Mouse (Mus musculus) left cerebral cortex, postnatal 14 days (tissue): Measurements from ENCODE around the gene Plxdc2. TPM values are rescaled to one million over a fixed set of nuclear protein-coding genes. Genes with fewer than 3 reads are reported as not detected.

Source experiments
- DNase-seq, 2 experiments: peaks; one replicate each; pipeline ENCODE4 v3.0.0; 2021 to 2022; ENCODE audit warnings: low spot score in 2 of 2, mixed read lengths in 1 of 2
- intact Hi-C: fragments of 180-260 bp; cut with DNase I; formaldehyde crosslinking; loops from one replicate; pipeline ENCODE4 v1.15.1; 2025
- long read RNA-seq, 2 experiments: library from polyadenylated mRNA; stranded (forward); transcript quantifications; one replicate each; pipeline ENCODE4 v2.0.0; 2021
- total RNA-seq, 2 experiments: library from RNA; stranded (reverse); gene quantifications; 2 replicates each; pipeline ENCODE4 v1.2.3; 2021

Plxdc2 gene
- total RNA-seq: 10 to 100 TPM; 34.1 to 35.6 TPM
- long read RNA-seq, experiment 1, full-length matches to known transcripts: 14 of 20 reads
- long read RNA-seq, experiment 1, partial matches to known transcripts: 1 of 20 reads
- long read RNA-seq, experiment 1, other reads (novel, unspliced or antisense): 5 of 20 reads
- long read RNA-seq, experiment 2, full-length matches to known transcripts: 18 of 24 reads
- long read RNA-seq, experiment 2, partial matches to known transcripts: 1 of 24 reads
- long read RNA-seq, experiment 2, other reads (novel, unspliced or antisense): 5 of 24 reads

DNA sequence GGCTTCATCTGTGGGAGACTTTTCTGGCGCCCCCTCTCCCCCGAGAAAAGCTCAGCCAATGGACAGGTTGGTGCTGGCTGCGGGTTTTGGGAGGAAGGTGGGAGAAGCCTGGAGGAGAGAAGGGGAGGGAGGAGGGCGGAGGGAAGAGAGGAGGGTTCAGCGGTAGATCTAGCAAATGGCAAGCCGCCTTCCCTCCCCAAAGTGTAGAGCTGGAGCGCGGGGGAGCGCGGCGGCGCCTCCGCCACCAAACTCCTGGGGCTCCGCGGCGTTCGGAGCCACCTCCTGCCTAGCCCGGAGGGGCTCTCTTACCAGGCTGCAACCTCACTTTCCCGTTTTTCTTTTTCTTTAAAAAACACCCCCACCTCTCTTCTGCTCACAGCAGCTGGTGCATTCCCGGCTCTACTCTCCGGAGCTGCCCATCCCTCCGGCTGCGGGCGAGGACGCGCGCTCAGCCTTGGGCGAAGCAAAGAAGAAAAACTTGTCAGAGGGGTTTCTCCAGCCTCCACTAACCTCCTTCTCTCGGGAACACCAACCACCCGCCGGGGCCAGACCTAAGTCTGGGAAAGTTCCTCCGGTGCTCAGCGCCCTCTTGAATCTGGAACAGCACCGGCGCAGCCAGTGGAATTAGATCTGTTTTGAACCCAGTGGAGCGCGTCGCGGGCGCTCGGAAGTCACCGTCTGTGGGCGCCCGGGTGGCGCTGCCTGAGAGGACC lies at the start of gene Plxdc2:
Gene Plxdc2 (plus strand): TSS at position 199 of the 713 bp plus-strand sequence.
- intact Hi-C loops: loop anchor here (5.0 to 10.0 kb wide), 4 partner anchors 559 to 1061 kb away; no protein-coding TSS in a partner anchor
- peak; percentile 87 to 88 for DNase-seq

DNA sequence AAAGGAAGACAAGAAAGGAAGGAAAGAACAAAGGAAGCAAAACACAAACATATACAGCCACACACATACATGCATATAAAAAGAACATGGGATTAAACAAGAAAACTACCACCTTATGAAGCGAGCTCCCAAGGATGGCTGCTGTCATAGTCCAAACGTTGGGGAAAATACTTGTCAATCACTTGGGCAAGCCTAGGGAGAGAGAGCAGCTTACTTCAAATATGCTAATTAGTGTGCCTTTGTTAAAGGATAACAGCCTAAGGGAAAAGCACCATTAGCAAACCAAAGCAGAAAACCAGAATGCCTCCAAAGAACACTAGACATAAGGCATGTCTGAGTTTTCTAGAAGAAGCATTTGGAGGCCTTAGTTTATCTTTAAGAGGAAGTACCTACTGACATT lies 45.7 kb upstream of the Plxdc2 start:
- no peak for DNase-seq
- intact Hi-C loops: loop anchor here (10.0 kb wide), 1 partner anchor 1216 kb away; no protein-coding TSS in a partner anchor

DNA sequence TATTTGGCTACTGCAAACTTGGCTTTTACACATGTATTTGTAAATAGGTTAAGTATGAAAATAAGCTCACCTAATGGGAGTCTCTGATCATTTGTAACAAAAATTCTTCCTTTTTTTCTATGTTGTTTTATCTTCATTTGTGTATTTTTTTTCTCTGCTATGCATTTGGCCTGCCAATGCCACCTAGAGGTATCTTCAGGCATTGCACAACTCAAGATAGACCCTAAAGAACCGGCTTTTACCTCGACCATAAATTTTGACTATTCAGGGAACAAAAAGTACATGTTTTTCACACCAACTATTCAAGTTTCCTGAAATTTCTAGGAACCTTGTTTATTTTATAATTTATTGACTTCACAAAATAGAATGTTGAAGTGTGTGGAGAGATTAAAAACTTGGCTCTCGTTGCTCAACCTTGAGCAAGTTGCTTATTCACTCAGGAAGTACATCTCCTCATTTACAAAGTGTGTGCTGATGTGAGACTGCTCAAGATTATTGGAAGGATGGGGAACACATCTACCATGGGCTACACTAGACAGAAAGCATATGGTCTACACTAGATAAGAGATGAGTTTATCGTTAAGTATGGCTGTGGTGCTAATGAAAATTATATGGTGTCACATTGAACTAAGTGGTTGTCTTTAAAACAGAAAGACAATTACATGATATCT lies 43.6 kb upstream of the Plxdc2 start:
- intact Hi-C loops: loop anchor here (10.0 kb wide), 1 partner anchor 1218 kb away; no protein-coding TSS in a partner anchor
- peak; percentile 50 to 63 for DNase-seq

DNA sequence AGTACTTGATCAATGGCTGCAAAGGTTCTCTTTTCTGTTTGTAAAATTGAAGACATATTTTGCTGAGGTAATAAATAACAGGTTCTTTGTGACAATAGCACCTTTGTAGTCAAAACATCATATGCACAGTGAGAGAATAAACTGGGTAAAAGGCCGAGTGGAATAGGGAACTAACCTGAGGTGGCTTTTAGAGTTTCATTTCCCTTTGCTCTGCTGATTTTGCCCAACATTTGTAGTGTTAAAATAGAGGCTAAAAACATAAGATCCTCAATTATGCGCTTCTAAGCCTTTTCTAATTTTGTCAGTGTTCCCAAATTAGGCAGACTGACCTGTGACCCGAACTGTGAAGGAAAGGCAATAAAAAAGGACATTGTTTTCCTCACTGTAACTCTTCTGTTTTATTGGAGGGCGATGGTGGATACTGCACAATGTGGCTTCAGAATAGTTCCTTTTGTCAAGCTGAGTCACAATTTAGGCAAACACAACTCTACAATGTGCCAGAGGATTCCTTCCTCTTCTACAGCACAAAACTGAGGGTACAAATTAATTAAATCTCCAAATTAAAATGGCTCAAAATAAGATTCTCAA lies 20.8 kb upstream of the Plxdc2 start:
- intact Hi-C loops: no loop called here

DNA sequence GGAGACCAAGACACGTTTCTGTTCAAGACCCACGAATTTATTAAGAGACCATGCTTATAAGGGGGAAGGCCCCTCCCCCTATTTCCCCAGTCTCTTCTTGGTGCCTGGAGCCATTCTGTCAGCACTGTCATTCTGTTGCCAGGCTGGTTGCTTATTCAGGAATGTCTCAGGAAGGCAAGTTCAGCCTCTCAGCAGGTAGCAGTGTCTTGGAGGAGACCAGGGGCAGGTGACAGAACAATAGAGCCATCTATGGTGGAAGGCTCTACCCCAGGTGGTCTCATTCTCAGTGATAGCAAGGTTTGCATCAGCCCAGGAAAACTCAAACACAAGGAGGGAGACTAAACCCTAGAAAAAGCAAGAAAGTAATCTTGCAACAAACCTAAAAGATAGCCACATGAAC lies 11.5 kb upstream of the Plxdc2 start:
- no peak for DNase-seq
- intact Hi-C loops: no loop called here

More for the DNA sequence above, 20.8 kb upstream of the Plxdc2 start:
- DNase-seq: no peak

DNA sequence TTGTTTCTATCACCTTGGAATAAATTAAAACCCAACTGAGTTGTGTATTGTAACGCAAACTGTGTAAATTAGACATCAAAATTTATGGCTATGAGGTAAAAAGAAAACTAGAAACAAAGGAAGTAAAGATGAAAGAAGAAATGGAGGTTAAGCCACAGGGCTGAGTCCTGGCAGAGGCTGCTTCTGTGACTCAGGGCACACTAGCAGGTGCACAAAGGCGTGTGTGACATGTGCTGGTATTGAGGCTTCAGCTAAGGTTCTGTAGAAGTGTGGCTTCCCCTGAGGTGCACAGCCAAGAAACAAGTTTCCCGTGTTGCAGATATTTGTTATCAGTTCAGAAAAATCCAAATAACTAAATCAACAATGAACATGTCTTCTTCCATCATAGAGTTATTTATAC lies 5.0 kb upstream of the Plxdc2 start:
- intact Hi-C loops: loop anchor here (10.0 kb wide), 2 partner anchors 564 to 834 kb away; no protein-coding TSS in a partner anchor
- DNase-seq: no peak

DNA sequence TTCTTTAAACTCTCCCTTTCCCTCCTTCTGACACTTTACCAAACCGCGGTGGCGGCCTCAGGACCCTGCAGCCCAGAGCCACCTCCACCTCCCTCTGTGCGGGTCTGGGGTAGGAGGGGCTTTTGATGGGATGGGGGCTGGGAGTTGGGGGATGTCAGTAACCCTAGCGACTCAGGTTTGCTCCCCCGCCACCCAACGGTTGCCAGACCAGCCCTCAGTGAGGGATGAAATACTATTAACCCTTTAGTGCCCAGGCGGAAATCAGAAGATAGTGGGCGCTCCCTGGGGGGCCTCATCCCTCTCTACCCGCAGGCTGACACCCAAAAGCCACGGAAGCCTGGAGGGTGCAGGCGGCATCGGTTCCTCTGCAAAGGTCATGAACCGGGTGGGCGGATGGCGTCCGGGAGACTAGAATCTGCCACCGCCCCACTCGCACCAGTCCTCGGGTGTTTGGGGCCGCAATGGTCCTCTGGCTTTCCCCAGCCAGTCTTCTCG lies 446 bp upstream of the Plxdc2 start:
- intact Hi-C loops: loop anchor here (5.0 to 10.0 kb wide), 4 partner anchors 559 to 1062 kb away; no protein-coding TSS in a partner anchor

DNA sequence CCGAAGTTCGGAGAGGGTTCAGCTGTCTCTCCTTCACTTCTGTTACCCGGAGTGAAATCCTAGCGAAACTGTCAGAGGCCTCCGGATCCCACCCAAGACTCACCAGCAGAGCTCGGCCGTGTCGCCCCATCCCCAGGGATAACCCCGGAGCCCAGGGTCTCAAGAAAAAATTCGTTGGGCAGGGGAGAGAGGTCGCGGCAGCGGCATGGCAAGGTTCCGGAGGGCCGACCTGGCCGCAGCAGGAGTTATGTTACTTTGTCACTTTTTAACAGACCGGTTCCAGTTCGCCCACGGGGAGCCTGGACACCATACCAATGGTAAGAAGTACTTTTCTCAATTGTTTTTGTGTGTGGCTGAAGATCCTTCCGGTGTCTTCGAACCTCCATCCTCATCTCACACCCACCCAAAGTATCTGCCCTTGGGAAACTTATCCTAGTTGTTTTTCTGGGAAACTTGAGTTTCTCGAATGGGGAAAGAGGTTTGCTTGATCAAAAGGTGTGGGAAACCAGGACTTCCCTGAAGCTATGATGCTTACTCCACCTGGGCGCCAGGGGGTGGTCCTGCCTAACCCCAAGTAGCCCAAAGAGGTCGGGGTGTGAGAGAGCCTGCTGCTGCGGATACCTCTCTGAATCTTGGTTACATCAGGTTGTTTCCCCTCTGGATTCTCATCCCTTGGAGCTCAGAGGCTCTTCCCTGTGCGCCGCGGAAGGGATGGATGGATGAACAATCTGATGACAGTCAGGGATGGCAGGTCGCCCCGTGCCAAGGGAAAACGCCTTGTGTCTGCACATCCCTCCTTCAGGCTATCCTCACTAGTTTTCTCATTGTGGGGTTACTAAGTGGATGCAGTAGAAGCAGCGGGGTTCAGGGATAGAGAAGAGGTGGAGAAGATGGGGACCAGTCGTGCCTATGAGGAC lies 1.1 kb downstream of the Plxdc2 start:
- DNase-seq: no peak
- intact Hi-C loops: loop anchor here (5.0 to 10.0 kb wide), 4 partner anchors 558 to 1060 kb away; no protein-coding TSS in a partner anchor

More for the DNA sequence above, 446 bp upstream of the Plxdc2 start:
- peak in 1 of 2 experiments; percentile 49 for DNase-seq

DNA sequence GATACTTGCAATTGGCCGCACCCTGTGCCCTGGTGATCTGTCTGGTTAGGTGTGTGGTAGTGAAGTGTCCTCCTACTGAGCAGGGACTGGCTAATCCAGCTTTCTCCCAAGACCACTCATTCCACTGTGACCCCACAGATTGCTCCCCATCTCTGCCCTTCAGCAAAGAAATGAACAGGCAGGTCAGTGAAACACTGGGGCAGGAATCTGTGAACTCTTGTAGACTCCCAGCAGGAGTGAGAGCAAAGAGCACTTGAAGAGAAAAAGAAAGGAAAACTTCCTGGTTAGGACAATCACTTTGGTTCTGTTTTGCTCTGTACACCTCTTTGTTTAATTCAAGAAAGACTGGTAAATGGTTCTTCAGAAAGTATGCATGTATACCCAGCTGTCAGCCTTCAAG lies 1.8 kb downstream of the Plxdc2 start:
- intact Hi-C loops: loop anchor here (5.0 to 10.0 kb wide), 4 partner anchors 557 to 1059 kb away; no protein-coding TSS in a partner anchor
- DNase-seq: no peak

DNA sequence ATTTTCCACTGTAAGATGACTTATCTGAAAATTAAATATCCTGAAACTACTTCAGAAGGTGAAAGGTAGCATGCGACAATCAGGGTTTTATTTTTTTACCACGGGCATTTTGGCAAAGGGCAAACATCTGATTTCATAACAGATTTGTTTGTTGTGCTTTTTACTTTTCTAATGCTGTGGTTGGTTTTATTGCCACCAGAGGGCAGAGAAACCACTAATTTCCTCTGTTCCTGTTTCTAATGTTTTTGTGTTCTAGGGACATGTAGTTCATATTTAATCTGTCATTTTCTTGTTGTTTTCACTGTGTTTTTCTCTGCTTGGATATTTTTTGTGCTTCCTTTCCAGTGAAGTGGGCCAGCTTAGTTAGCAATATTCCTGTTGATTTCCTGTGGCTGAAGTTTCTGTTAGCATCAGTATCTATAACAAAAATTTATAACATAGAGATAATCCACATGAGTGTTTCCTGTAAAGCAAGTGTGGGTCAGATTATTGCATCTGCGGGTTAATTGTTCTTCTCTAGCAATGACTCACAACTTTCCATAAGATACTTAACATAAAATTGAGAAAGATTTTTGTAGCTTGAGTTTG lies 3.3 kb downstream of the Plxdc2 start:
- intact Hi-C loops: loop anchor here (5.0 to 10.0 kb wide), 4 partner anchors 555 to 1058 kb away; no protein-coding TSS in a partner anchor
- DNase-seq: peak; percentile 41 to 52

DNA sequence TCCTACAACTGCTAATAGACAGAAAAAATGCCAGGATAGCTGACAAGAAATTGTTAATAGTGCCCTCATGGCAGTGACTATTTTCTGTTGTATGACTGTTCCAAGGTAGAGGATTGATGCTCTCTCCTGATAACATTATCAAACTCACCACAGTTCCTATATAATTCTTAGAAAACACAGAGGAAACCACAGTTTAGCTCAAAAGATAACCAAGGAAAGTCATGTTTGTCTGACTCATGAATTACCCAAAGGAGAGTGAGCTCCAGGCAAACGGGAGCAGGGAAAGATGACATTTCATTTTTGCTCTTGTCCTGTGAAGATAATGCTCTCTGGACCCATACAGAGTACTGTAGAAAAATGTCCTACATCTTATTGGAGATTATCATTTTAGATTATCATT lies 8.6 kb downstream of the Plxdc2 start:
- intact Hi-C loops: no loop called here
- DNase-seq: no peak

DNA sequence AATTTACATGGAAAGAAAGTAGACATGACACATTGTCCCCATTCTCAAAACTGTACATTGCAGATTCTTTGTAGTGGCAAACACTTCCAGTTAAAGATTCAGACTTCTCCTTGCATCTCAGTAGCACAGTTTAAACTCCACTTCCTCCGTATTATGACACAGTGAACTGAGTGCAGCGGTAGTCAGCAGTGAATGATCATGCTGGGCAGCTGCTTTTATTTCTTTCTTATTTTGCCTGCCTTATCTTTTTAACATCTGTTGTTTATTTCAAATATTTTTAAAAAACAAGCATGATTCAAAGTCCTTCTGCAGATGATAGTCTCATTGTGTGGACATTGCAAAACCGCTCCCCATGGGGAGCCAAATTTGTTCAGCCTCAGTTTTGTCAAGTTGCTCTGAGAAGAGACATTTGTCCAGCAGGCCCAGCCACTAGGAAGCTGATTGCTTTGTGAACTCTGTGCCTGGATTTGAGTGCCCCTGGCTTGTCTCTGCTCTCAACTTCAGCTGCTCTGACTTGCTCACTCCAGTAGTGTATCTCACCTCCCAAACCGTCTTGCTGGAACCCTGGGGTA lies 9.8 kb downstream of the Plxdc2 start:
- no peak for DNase-seq
- intact Hi-C loops: no loop called here

DNA sequence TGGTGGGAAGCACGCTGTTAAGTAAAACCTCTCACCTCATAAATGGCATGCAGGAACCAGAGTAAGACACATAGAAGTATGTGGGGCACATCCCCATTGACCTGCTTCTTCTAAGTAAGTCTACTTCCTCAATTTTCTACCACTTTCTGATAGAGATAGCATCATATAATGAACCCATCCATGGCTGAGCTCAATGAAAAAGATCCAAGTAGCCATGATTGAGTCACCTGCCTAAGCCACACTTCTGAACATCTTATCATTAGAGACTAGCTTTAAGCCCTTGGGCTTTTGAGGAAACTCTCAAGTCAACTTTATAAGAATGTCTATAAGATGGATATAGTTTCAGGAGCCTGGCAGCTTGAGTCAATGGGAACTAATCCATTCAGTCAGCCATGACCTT lies 14.3 kb downstream of the Plxdc2 start:
- intact Hi-C loops: no loop called here
- no peak for DNase-seq

DNA sequence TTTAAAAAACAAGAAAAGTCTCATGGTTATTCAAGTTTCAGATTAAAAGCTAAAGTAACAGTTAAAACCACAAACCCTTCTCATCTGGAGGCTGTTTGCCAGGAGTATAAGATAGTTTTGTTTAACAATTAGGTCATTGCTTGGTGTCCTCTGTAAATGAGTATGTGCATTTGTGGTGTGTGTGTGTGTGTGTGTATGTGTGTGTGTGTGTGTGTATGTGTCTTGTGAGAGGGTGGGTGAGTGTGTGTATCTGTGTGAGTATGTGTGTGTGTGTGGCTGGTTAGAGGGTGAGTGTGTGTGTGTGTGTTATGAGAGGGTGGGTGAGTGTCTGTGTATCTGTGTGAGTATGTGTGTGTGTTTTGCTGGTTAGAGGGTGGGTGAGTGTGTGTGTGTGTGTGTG lies 18.2 kb downstream of the Plxdc2 start:
- intact Hi-C loops: no loop called here
- DNase-seq: no peak

DNA sequence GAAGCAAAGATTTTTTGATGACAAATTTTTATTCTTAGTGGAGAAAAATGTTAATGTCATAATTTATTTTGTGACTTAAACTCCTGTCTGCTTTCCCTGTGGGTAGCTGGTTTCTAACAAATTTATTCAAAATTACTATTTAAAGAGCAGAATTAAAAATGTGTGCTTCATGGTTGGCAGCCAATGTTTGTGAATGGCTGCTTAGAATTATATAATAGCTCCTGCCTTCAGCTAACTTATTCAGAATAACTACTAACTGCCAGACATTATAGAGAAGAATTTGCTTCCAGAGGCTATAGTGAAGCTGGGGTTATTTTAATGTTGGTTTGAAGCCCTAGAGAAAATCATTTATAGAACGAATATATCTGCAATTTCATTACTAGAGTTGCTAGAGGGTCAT lies 30.1 kb downstream of the Plxdc2 start:
- DNase-seq: peak in 1 of 2 experiments; percentile 10
- intact Hi-C loops: no loop called here

DNA sequence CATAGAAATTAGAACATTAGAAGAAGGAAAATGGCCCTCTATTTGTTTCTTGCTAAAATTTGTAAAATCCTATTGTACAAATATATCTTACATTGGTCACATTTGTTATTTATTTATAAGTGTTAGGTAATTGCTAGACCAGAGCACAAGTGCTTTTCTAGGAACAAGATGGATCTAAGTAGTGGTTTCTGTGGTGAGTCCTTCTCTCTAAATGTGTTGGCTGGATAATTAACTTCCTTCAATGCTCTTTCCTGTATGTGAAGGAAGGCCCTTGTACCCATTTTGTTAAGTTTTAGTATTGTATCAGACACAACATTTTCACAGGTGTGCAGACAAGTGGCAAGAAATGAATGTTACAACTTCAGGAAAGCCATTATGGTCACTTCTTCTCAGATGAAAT lies 30.6 kb downstream of the Plxdc2 start:
- no peak for DNase-seq
- intact Hi-C loops: no loop called here

DNA sequence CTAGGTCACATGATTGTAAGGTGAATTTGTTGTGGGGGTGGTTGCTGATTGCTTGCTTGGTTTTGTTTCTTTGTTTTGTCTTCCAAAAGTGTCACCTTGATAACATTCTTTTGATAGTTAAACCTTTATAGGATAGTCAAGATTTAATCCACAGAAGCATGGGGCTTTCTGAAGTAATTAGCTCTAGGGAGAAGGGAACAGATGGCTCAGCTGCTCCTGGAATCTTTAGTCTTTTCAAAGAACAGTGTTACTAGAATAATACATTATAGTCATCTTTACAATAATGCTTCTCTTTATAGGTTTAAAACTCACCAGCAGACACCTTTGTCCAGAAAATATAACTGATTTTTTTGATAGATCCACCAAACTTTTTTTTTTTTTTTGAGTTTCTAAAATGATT lies 31.7 kb downstream of the Plxdc2 start:
- intact Hi-C loops: no loop called here
- DNase-seq: no peak

DNA sequence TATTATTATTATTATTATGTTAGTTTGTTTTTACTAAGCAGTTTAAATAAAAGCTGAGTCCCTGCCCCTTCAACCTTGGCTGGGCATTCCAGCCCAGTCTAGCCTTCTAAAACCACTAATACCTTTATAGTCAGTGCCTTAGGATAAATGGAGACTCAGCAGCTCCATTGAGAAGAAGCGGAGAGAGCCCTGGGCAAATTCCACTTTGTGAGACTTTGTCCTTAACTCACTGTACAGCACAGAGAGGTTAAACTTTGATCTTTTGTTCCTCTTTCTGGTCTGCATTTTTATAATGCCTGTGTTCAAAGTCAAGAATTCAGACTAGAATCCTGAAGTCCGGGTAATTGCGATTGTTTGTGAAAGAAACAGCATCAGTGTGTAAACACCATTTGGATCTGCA lies 41.4 kb downstream of the Plxdc2 start:
- no peak for DNase-seq
- intact Hi-C loops: no loop called here
